Comparison of ENCODE assay signal across 8 mouse cellular contexts in genomic region chr19:46761971-46762290, GRCm38 (mm10). TPM values are rescaled to one million over a fixed set of nuclear protein-coding genes. Genes with fewer than 3 reads are reported as not detected.
DNase-seq lines count a peak whose midpoint lies in the region; ATAC-seq and TF ChIP-seq lines count a peak whose summit lies in the region.

No protein-coding gene starts in this region.

- WGBS in spleen, adult 2 months: under 1% methylated on average over 36 of the region's 36 CpGs
- under 1% methylated on average over 36 of the region's 36 CpGs for WGBS in limb, embryonic 11.5 days
- under 1% methylated on average over 36 of the region's 36 CpGs for WGBS in stomach, embryonic 14.5 days

- H3K4me2 ChIP-seq in limb, embryonic 11.5 days (ENCODE audit: low read depth, severe bottlenecking): peak overlapping the region; percentile 77
- peak overlapping the region; percentile 100 for H3K4me2 ChIP-seq in stomach, embryonic 14.5 days (replicated peaks; ENCODE audit: low read depth, low read length)

- no peak for ATAC-seq in erythroblast, adult 5-6 weeks (replicated peaks; ENCODE audit: low FRiP score, poor library complexity, severe bottlenecking)
- ATAC-seq in limb, embryonic 11.5 days (ENCODE audit: insufficient number of reproducible peaks, low FRiP score, low TSS enrichment, low read depth): no peak
- ATAC-seq in stomach, embryonic 14.5 days (ENCODE audit: insufficient number of reproducible peaks, insufficient read depth, low FRiP score, low read depth): no peak
- no peak for ATAC-seq in megakaryocyte-erythroid progenitor cell, adult 5-6 weeks (replicated peaks; ENCODE audit: low FRiP score, low TSS enrichment, poor library complexity, severe bottlenecking)

- H3K9ac ChIP-seq in limb, embryonic 11.5 days (ENCODE audit: low read length): peak overlapping the region; percentile 68
- peak overlapping the region; percentile 60 for H3K9ac ChIP-seq in stomach, embryonic 14.5 days (replicated peaks; ENCODE audit: low read depth, low read length)

- peaks cover 2% of the 10 kb centered on the region; the same call in 1 of the 2 replicates for H3K36me3 ChIP-seq in erythroblast, embryonic 14.5 days (ENCODE audit: control insufficient read depth)
- no peaks in the 10 kb centered on the region for H3K36me3 ChIP-seq in spleen, adult 2 months (ENCODE audit: control insufficient read depth, insufficient read depth, low read length)
- H3K36me3 ChIP-seq in limb, embryonic 11.5 days (ENCODE audit: control insufficient read depth, insufficient read depth, low read length): no peaks in the 10 kb centered on the region; the same call in 1 of the 2 replicates
- H3K36me3 ChIP-seq in stomach, embryonic 14.5 days (ENCODE audit: control insufficient read depth, insufficient read depth, low read length): no peaks in the 10 kb centered on the region

- H3K9me3 ChIP-seq in erythroblast, embryonic 14.5 days (ENCODE audit: control insufficient read depth, low read length): 0 out of 2 replicates have a peak, but pooled peaks cover 2% of the 10 kb centered on the region
- H3K9me3 ChIP-seq in limb, embryonic 11.5 days (ENCODE audit: control insufficient read depth, low read length): no peaks in the 10 kb centered on the region
- no peaks in the 10 kb centered on the region for H3K9me3 ChIP-seq in stomach, embryonic 14.5 days (ENCODE audit: control insufficient read depth, low read depth, low read length)

- peak in 1 of 2 experiments; percentile 3 for DNase-seq in spleen, adult 2 months (ENCODE audit: low read depth in 1 of 2, low spot score in 2 of 2)
- DNase-seq in spleen, postnatal 10 days (ENCODE audit: low spot score in 2 of 2): no peak
- no peak for DNase-seq in limb, embryonic 11.5 days (ENCODE audit: low spot score)
- DNase-seq in cerebellum, adult 9-11 months: no peak

- H3K27ac ChIP-seq in spleen, adult 2 months (ENCODE audit: insufficient read depth, low read length): 0 out of 2 replicates have a peak overlapping the region, but pooled peaks have one; percentile 15
- H3K27ac ChIP-seq in limb, embryonic 11.5 days (replicated peaks; ENCODE audit: low read depth, low read length): no peak overlapping the region
- no peak overlapping the region for H3K27ac ChIP-seq in stomach, embryonic 14.5 days (ENCODE audit: low read length)

- peaks cover 48% of the 10 kb centered on the region for H3K27me3 ChIP-seq in erythroblast, embryonic 14.5 days (ENCODE audit: control insufficient read depth)
- peaks cover 8% of the 10 kb centered on the region for H3K27me3 ChIP-seq in spleen, adult 2 months (ENCODE audit: control insufficient read depth, insufficient read depth, low read length)
- peaks cover 13% of the 10 kb centered on the region; the same call in 1 of the 2 replicates for H3K27me3 ChIP-seq in limb, embryonic 11.5 days (ENCODE audit: control insufficient read depth, insufficient read depth, low read length)
- H3K27me3 ChIP-seq in stomach, embryonic 14.5 days (ENCODE audit: control insufficient read depth, insufficient read depth, low read length): no peaks in the 10 kb centered on the region

- TF ChIP-seq POLR2A in spleen, adult 2 months (IDR thresholded peaks at IDR 0.05; ENCODE audit: low read depth, low read length): no peak

- H3K4me1 ChIP-seq in erythroblast, embryonic 14.5 days (ENCODE audit: control insufficient read depth): peaks cover 50% of the 10 kb centered on the region
- peaks cover 6% of the 10 kb centered on the region for H3K4me1 ChIP-seq in spleen, adult 2 months (ENCODE audit: control insufficient read depth, insufficient read depth, insufficient read length)
- H3K4me1 ChIP-seq in limb, embryonic 11.5 days (ENCODE audit: control insufficient read depth, insufficient read depth, low read length): peaks cover 5% of the 10 kb centered on the region; the same call in 1 of the 2 replicates
- H3K4me1 ChIP-seq in stomach, embryonic 14.5 days (ENCODE audit: control insufficient read depth, insufficient read depth, low read length): peaks cover 12% of the 10 kb centered on the region; the same call in 1 of the 2 replicates

- H3K4me3 ChIP-seq in erythroblast, embryonic 14.5 days (replicated peaks): peak overlapping the region; percentile 100
- peak overlapping the region; percentile 94 for H3K4me3 ChIP-seq in spleen, adult 2 months (ENCODE audit: extremely low read depth, insufficient read depth, insufficient read length)
- peak overlapping the region; percentile 76 for H3K4me3 ChIP-seq in limb, embryonic 11.5 days (ENCODE audit: low read depth, low read length)
- H3K4me3 ChIP-seq in stomach, embryonic 14.5 days (ENCODE audit: low read depth, low read length): peak overlapping the region; percentile 63

- TF ChIP-seq CTCF in spleen, adult 2 months (IDR thresholded peaks at IDR 0.05; ENCODE audit: extremely low read depth, insufficient read depth, insufficient read length, insufficient replicate concordance): no peak

RNA-seq across cellular contexts. Expression of gene Cnnm2, which starts 0.5 kb away (rescaled TPM):
- polyA plus RNA-seq in erythroblast, embryonic 14.5 days (2012): 3.5 and 4.9 TPM in 2 replicates
- 34.0 and 36.6 TPM in 2 replicates for total RNA-seq in erythroblast, adult 5-6 weeks (2015; ENCODE audit: low replicate concordance)
- total RNA-seq in erythroblast, adult 5-6 weeks (2017; ENCODE audit: low replicate concordance): 51.7 and 58.0 TPM in 2 replicates
- 5.5 and 7.7 TPM in 2 replicates for polyA plus RNA-seq in spleen, adult 2 months (2012; rRNA removed)
- polyA plus RNA-seq in limb, embryonic 11.5 days (2014; fragmentation: Nextera tagmentation; extraction: Ambion mirVana): 2.4 and 2.5 TPM in 2 replicates
- polyA plus RNA-seq in stomach, embryonic 14.5 days (2014; fragmentation: Nextera tagmentation; extraction: Ambion mirVana): 2.5 and 4.1 TPM in 2 replicates
- 20.3 and 22.0 TPM in 2 replicates for total RNA-seq in megakaryocyte-erythroid progenitor cell, adult 5-6 weeks (2014; fragmentation: Nextera tagmentation)
- total RNA-seq in megakaryocyte-erythroid progenitor cell, adult 5-6 weeks (2017): 7.0 and 13.6 TPM in 2 replicates

RNA-seq across cellular contexts. Expression of gene As3mt, which starts 54.7 kb away (rescaled TPM):
- 0.07 TPM in 1 of 2 replicates, not detected in the other for polyA plus RNA-seq in erythroblast, embryonic 14.5 days (2012)
- total RNA-seq in erythroblast, adult 5-6 weeks (2015; ENCODE audit: low replicate concordance): 2.9 TPM in 2 replicates
- total RNA-seq in erythroblast, adult 5-6 weeks (2017; ENCODE audit: low replicate concordance): 4.2 and 5.9 TPM in 2 replicates
- polyA plus RNA-seq in spleen, adult 2 months (2012; rRNA removed): 5.6 and 6.0 TPM in 2 replicates
- polyA plus RNA-seq in limb, embryonic 11.5 days (2014; fragmentation: Nextera tagmentation; extraction: Ambion mirVana): 34.2 and 37.3 TPM in 2 replicates
- 23.2 and 26.9 TPM in 2 replicates for polyA plus RNA-seq in stomach, embryonic 14.5 days (2014; fragmentation: Nextera tagmentation; extraction: Ambion mirVana)
- 6.5 and 6.6 TPM in 2 replicates for total RNA-seq in megakaryocyte-erythroid progenitor cell, adult 5-6 weeks (2014; fragmentation: Nextera tagmentation)
- total RNA-seq in megakaryocyte-erythroid progenitor cell, adult 5-6 weeks (2017): 1.6 and 16.2 TPM in 2 replicates
